Mouse (Mus musculus) heart, postnatal 0 days (tissue): Measurements from ENCODE around the gene Kri1. TPM values are rescaled to one million over a fixed set of nuclear protein-coding genes. Genes with fewer than 3 reads are reported as not detected.

ENCODE experiments used
- ATAC-seq: fragments of 200-750 bp; cut with Nextera tagmentation; 2 replicates; pipeline ENCODE4 v1.8.0; 2017; ENCODE audit warnings: low read depth, moderate number of reproducible peaks, moderate library complexity; ENCODE audit not compliant: insufficient read depth
- DNase-seq: peaks from one replicate; pipeline ENCODE4 v3.0.0-alpha.2; 2016; ENCODE audit warnings: low spot score
- H3K27ac ChIP-seq: fragments of 300-500 bp; sonication (generic); 2 replicates; pipeline ENCODE4 v1.5.1; 2014; ENCODE audit warnings: low read depth, mild to moderate bottlenecking
- H3K27me3 ChIP-seq: fragments of 300-500 bp; sonication (generic); 2 replicates; pipeline ENCODE4 v1.6.1; 2014; ENCODE audit warnings: low read length, mixed read lengths; ENCODE audit not compliant: control insufficient read depth, insufficient read depth
- H3K36me3 ChIP-seq: fragments of 300-500 bp; sonication (generic); replicated peaks from 2 replicates; pipeline ENCODE4 v1.6.1; 2014; ENCODE audit warnings: low read length, mixed read lengths; ENCODE audit not compliant: control insufficient read depth, insufficient read depth
- H3K4me1 ChIP-seq: fragments of 300-500 bp; sonication (generic); 2 replicates; pipeline ENCODE4 v1.6.1; 2014; ENCODE audit warnings: antibody characterized with exemption; ENCODE audit not compliant: control insufficient read depth, insufficient read depth
- H3K4me2 ChIP-seq: fragments of 300-500 bp; sonication (generic); 2 replicates; pipeline ENCODE4 v1.6.1; 2014; ENCODE audit warnings: low read depth, mild to moderate bottlenecking, low read length, moderate library complexity
- H3K4me3 ChIP-seq: fragments of 300-500 bp; sonication (generic); 2 replicates; pipeline ENCODE4 v1.5.1; 2014; ENCODE audit warnings: low read depth, low read length
- H3K9ac ChIP-seq: fragments of 300-500 bp; sonication (generic); replicated peaks from 2 replicates; pipeline ENCODE4 v1.6.1; 2014; ENCODE audit warnings: low read depth, low read length, mixed read lengths
- H3K9me3 ChIP-seq: fragments of 300-500 bp; sonication (generic); replicated peaks from 2 replicates; pipeline ENCODE4 v1.6.1; 2016; ENCODE audit warnings: low read length; ENCODE audit not compliant: control insufficient read depth
- CTCF ChIP-seq: IDR thresholded peaks from 2 replicates; pipeline ENCODE4 v1.5.1; 2016; ENCODE audit warnings: antibody characterized with exemption, control low read depth, low read depth
- EP300 ChIP-seq: IDR thresholded peaks from 2 replicates; pipeline ENCODE4 v1.6.1; 2016; ENCODE audit warnings: antibody characterized with exemption, low read depth
- WGBS: fragments of 180-500 bp; shearing (Covaris S2); extraction: QIAGEN DNeasy Blood & Tissue Kit; methylation state at CpG from one replicate; pipeline ENCODE4 v1.1.7; 2014; 5-methylcytosine and 5-hydroxymethylcytosine counted together
- polyA plus RNA-seq: library from polyadenylated mRNA; unstranded; fragments of >200 nt; fragmentation: Nextera tagmentation; extraction: Ambion mirVana; gene quantifications from 2 replicates; pipeline ENCODE4 v1.2.1, GENCODE M21; 2015
- total RNA-seq: library from RNA; depleted of rRNA; stranded (reverse); fragments of >200 nt; gene quantifications from 2 replicates; pipeline ENCODE4 v1.2.3, GENCODE M21; 2014; ENCODE audit warnings: low replicate concordance

The Kri1 gene
- total and polyA plus RNA-seq, 2 experiments from 2014 or later: 9.1 to 16.3 TPM

- no peaks in the 10 kb centered on the region for H3K4me1 ChIP-seq
- WGBS: 87% methylated on average over 9 of the region's 9 CpGs
- H3K9ac ChIP-seq: no peak overlapping the region
These were observed 26.8 kb upstream of the Kri1 start for GRCm38 (mm10) chr9:21314367-21315140.

GRCm38 (mm10) chr9:21313394-21313793, 25.6 kb upstream of the Kri1 start:
- TF ChIP-seq EP300 (no peak), CTCF (peak; percentile 96)
- WGBS: 8% methylated on average over 11 of the region's 11 CpGs
- Histone ChIP-seq H3K9ac (no peak overlapping the region), H3K4me2 (no peak overlapping the region), H3K36me3 (no peaks in the 10 kb centered on the region), H3K4me3 (no peak overlapping the region), H3K27me3 (peaks cover 12% of the 10 kb centered on the region), H3K4me1 (no peaks in the 10 kb centered on the region), H3K9me3 (no peaks in the 10 kb centered on the region), H3K27ac (no peak overlapping the region)
- ATAC-seq: peak; percentile 83
- peak; percentile 87 for DNase-seq

More at GRCm38 (mm10) chr9:21314367-21315140, 26.8 kb upstream of the Kri1 start:
- no peak for TF ChIP-seq CTCF
- TF ChIP-seq EP300: no peak
- DNase-seq (no peak), ATAC-seq (no peak)
- no peak overlapping the region for H3K27ac ChIP-seq
- no peaks in the 10 kb centered on the region for H3K36me3 ChIP-seq
- no peaks in the 10 kb centered on the region for H3K9me3 ChIP-seq
- H3K4me2 ChIP-seq: no peak overlapping the region
- H3K4me3 ChIP-seq: no peak overlapping the region
- H3K27me3 ChIP-seq: peaks cover 12% of the 10 kb centered on the region

GRCm38 (mm10) chr9:21312134-21312533, 24.4 kb upstream of the Kri1 start, which contains the start of gene Ap1m2:
Gene Ap1m2 (minus strand): TSS chr9:21312337.
- WGBS: 16% methylated on average over 33 of the region's 35 CpGs
- TF ChIP-seq CTCF: no peak
- no peak for TF ChIP-seq EP300

GRCm38 (mm10) chr9:21311695-21312094, 23.9 kb upstream of the Kri1 start:
- TF ChIP-seq EP300 (no peak), CTCF (no peak)
- WGBS: 35% methylated on average over 7 of the region's 7 CpGs
- Histone ChIP-seq H3K27ac (no peak overlapping the region), H3K9ac (no peak overlapping the region), H3K27me3 (peaks cover 12% of the 10 kb centered on the region), H3K4me3 (no peak overlapping the region), H3K4me2 (no peak overlapping the region), H3K9me3 (no peaks in the 10 kb centered on the region), H3K4me1 (no peaks in the 10 kb centered on the region), H3K36me3 (no peaks in the 10 kb centered on the region)
- DNase-seq (no peak), ATAC-seq (no peak)

More at GRCm38 (mm10) chr9:21312134-21312533, 24.4 kb upstream of the Kri1 start, which contains the start of gene Ap1m2:
- Histone ChIP-seq H3K9ac (no peak within 1 kb of the TSS), H3K36me3 (no peaks in the 10 kb centered on the region), H3K4me3 (no peak within 1 kb of the TSS), H3K27ac (no peak within 1 kb of the TSS), H3K27me3 (peaks cover 12% of the 10 kb centered on the region), H3K9me3 (no peaks in the 10 kb centered on the region), H3K4me2 (no peak within 1 kb of the TSS), H3K4me1 (no peaks in the 10 kb centered on the region)
- DNase-seq (no peak), ATAC-seq (no peak)

- H3K4me2 ChIP-seq: no peak overlapping the region
- H3K27me3 ChIP-seq: peaks cover 12% of the 10 kb centered on the region
- WGBS: 58% methylated on average over 15 of the region's 15 CpGs
- no peak overlapping the region for H3K4me3 ChIP-seq
- no peaks in the 10 kb centered on the region for H3K4me1 ChIP-seq
- no peak for DNase-seq
- no peak overlapping the region for H3K27ac ChIP-seq
- no peak overlapping the region for H3K9ac ChIP-seq
- ATAC-seq: no peak
- TF ChIP-seq EP300 (no peak), CTCF (no peak)
- no peaks in the 10 kb centered on the region for H3K9me3 ChIP-seq
- no peaks in the 10 kb centered on the region for H3K36me3 ChIP-seq
These were observed 21.5 kb upstream of the Kri1 start for GRCm38 (mm10) chr9:21309150-21309741.
